Mouse (Mus musculus) 3T3-L1 (cell line): Measurements from ENCODE around the gene Gtsf1.
A peak's percentile ranks its signal among the peaks of the same experiment; 100 is the strongest.

Experiments used
- DNase-seq: peaks from one replicate; pipeline ENCODE4 v3.0.0-alpha.2; 2015; ENCODE audit warnings: low read depth, low spot score

The Gtsf1 gene

DNA sequence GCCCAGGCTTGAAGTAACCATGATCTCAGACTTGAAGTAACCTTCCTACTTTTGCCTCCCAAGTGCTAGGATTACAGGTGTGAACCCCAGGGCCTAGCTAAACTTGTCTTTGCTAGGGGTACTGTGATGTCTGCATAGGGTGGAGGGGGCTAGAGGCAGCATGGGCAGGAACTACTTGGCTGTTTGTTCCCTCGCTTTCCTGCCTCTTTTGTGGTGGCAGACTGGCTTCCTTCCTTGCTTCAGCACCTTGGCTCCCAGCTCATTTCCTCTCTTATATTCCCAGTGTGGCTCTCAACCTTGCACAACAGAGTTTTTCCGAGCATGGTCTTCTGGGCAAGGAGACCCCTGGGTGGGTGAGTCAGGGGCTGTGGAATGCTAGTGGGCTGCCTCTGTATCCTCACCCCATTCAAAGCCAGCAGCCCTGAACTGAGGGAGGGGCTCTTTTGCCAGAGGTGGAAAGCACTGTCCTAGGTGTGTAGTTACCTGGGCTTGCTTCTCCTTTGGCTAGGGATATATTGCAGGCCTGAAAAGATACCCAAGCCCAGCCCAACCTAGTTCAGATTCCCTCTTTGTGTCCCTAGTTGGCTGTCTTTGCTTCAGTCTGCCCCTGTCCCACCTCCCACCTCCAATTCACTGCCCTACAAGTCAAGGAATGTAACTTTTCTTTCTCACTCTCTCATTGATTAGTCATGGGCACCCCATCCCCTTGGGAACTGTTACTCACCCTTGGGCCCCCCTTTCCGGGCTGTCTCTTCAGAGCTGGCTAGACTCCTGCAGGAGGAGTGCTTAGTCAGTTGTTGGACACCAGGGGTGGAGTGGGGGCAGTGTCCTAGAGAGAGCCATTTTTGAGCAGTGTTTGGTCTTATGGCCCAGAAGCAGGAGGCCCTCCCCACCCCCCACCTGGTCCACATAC is 52.3 kb downstream of the Gtsf1 start:
- peak; percentile 91 for DNase-seq

DNA sequence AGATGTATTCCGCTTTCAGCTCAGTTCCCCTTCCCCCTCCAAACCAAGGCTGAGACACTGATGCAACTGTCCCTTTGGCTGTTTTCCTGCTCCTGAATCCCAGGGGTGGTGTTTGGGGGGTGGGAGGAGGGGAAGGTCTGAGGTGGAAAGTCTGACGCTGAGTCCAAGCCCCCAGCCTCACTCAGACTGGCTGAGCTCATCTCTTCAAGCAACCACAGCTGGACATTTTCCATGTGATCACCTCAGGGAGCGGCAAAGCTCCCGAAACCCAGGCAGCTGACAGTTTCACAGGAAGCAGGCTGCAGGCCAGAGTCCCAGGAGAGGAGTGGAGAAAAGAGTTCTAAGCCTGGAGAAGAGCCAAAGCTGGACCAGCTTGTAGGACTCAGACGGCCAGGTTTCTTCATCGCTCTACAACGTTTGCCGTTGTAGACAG is 53.4 kb downstream of the Gtsf1 start:
- peak; percentile 78 for DNase-seq

DNA sequence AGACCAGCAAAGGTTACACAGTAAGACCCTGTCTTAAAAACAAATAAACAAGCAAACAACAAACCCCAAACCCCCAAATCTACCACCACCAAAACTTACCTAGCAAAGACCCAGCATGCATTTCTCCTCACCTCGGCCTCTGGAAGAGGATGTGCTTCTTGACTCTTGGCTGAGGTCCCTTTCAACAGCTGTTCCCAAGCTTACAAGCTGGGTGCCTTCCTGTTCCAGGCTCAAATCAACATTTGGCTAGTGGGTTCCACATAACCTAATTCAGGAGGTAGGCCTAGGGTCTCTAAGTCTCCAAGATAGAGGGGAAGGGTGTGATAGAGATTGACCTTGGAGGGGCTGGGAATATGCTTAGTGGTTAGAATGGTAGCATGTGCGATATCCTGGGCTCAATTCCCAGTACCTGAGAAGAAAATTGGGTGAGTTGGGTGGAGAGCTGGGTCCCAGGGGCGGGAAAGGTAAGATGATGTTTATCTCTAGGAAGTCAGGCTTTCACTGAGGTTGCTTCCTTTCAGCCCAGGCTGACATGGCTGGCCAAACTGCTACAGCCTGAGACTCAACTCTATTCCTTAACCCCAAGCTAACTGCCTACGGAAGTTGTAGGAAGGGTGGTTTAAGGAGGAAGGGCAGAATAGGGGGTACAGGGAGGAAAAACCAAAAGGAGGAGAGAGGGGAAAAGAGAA is 55.0 kb downstream of the Gtsf1 start:
- no peak for DNase-seq

DNA sequence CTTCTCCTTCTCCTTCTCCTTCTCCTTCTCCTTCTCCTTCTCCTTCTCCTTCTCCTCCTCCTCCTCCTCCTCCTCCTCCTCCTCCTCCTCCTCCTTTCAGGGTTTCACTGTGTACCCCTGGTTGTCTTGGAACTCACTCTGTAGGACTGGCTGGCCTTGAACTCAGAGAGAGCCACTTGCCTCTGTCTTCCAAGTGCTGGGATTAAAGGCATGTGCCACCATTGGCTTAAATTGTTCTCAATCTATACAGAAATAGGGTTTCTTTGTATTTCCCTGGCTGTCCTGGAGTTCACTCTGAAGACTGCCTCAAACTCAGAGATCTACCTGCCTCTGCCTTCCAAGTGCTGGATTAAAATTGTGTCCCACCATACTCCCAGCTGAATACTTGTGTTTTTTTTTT is 57.8 kb downstream of the Gtsf1 start:
- DNase-seq, result no peak

DNA sequence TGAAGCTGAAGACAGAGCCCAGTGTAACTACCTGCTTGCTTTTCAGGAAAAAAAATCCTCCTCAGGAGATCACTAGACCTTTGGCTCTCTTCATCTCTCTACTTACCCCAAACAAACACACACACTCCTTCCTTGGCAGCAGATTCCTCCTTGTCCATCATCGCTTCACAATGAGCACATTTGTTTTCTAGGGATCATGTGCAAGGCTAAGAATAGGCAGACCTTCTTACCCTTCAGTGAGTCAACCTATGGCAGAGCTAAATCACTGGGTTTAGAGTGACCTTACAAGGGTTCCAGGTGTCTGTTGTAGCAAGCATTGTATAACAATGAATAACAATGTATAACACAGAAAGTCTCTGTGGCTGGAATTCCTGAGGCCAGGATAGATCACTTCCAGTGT is 58.5 kb downstream of the Gtsf1 start:
- DNase-seq, result peak; percentile 84

DNA sequence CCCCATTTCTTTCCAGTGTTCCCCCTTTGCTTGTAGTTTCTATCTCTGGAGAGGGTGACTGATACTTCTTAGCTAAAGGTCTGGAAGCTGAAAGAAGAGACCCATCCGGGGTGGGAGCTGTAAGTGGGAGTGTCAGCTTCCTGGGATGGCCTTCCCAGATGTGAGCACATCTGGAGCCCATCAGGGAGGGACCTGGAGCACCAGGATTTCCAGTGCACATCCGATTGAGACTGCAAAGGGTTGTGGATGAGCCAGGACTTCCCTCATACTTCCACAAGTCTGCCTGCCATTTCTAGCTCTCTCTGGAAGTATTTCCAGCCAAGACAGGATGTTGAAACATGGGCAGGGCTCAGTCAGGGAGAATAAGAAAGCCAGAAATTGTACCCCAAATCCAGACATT is 59.1 kb downstream of the Gtsf1 start:
- DNase-seq, result peak; percentile 87

DNA sequence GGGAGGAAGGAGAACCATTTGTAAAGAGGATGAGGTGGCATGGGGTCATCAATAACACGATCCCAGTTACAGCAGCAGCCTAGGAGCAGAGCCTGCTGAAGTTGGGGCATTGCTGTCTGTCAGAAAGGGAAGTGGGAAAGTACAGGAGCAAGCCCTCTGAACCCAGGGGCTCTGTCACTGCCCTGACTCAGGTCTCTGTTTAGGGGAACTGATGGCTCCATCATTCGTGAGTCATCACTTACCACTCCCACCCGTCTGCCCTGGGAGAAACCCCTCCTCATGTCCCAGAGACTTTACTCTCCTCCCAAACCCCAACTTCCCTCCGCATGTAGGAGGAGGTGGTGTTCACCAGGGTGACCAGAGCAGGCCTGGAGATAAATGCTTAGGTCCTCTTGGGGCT is 59.8 kb downstream of the Gtsf1 start:
- DNase-seq, result peak; percentile 59

DNA sequence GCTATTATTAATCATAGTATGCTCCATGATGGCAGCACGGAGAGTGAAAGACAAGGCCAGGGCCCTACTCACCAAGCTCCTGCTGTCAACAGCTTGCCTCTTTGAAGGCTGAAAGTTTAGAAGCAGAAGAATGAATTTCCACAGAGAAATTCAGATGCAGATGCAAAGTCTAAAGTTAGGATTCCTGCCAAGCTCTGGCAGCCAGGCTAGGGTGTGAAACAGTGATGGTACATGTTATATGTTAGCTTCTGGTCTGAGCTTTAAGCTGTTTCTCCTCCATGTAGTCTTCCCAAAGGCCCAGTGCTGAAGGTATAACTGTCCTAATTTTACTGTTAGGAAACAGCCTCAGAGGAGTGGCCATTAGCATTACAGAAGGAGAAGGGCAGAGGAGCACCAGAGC is 61.1 kb downstream of the Gtsf1 start:
- DNase-seq, result peak; percentile 29

DNA sequence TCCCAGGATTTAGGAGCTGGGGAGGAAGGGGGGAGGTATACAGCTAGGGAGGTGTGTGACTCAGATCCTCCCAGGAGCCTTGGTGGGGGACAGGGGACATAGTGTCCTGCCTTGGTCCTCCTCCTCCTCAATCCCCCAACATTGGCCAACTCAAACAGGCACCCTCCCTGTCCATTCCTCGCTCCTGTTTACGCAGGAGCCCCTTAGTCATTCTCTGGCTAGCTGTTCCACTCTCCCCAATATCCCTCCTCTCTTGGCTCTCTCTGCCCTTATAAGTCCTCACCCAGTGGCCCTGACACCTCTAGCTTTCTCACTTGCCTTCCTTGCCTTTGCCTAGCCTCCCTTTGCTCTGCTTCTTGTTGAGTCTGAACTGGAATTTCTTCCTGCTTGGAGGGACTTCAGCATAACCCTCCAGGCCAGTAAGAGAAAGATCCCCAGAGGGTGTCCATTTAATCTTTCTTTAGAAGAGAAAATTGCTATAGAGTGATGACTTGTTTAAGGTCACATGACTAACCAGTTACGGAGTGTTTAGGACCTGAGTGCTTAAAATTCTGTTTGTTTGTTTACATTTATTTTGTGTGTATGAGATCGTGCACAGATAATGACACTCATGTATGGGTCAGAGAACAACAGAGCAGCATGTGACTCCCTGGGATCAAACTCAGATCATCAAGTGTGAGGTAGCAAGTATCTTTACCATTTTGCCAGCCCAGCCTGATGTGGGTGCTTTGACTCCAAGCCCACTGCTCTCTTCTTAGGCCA is 61.9 kb downstream of the Gtsf1 start:
- DNase-seq, result peak; percentile 67

DNA sequence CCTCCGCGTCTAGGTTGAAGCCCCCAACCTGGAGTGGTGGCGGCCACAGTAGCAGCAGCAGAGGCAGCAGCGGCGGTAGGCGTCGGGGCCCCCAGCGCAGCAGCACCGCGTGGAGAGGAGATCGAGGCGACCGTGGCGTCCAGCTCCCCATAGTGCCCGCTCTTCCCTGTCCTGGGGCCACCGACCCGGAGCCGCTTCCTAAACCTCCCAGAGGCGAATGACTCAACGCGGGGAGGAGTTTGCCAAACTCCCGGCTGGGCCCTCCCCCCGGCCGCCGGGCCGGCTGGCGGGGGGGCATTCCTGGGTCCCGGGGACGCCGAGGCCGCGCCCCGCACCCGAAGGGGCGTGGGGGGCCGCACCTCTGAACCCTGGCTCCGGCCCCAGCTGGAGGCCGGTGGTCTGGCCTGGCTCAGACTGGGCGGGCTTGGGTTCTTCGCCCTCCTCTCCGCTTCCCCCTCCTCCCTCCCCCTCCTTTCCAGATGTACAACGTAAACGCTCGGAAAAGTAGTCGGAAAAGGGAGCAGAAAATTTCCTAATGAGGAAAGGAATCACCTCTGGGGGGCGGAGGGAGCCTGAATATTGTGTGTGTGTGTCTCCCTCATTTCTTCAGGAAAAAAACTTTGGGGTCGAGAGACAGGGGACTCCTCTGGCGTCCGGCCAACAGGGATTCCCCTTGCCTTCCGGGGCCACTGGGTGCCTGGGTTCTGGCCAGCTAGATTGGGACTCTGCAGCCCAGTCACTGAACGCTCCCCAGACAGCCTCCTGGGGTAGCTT is 63.7 kb downstream of the Gtsf1 start, which contains the start of gene Itga5:
Itga5 (minus strand) TSS at position 388 of the 774 bp plus-strand sequence.
- DNase-seq, result peak; percentile 89

DNA sequence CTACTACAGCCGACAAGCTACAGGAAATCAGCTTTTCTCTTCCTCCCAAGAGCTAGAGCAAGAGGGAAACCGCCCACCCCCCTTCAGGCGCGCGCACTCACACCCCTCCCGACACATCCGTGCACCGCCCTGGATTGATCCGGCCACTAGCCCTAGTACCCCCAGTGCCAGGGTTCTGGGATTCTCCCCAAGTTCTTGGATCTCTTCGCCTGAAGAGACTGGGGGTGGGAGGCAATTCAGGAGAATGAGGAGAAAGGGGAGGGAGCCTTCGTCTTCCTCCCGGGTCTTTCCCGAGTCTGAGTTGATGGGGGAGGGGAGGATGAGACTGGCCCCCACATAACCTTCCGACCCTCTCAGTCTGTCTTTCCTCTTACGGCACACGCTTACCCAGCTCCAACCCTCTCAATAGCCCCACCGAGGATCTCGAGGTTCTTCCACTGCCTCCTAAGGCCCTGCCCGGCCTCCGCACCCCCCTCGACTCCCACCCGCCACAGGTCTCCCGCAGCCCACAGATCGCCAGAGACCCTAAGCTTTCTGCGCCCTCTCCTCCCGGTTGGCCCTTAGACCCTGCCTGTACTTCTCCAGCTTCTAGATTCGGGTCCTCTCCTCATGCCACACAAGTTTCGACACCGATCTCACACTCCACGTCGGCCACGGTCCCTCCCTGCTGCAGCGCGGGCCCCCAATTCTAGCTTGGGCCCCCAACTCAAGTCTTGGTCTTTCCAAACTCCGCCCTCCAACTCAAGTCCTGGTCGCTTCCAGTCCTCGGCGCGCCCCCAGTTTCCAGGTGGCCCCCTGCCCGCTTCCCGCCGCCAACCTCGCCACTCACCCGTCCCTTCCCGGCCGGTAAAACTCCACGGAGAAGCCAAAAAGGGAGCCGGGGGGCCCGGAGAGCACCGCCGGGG is 64.5 kb downstream of the Gtsf1 start:
- peak; percentile 64 for DNase-seq

DNA sequence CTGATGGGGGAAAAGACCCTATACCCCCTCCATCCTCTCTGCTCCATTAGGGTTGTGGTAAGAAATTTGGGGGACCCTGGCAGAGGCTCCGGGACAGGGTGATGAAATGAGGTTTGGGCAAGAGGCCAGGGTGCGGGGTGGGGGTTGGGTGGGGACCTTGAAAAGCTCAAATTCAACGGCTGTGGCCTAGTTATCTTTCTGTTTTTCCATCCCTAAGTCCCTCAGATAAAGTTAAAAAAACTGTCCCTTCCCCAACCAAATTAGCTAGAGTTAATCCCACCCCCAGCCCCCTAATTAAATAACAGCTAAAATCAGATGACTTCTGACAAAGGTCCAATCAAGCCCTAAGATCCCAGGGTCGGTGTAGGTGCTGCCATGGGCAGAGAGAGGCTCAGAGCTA is 65.5 kb downstream of the Gtsf1 start:
- DNase-seq, result no peak

DNA sequence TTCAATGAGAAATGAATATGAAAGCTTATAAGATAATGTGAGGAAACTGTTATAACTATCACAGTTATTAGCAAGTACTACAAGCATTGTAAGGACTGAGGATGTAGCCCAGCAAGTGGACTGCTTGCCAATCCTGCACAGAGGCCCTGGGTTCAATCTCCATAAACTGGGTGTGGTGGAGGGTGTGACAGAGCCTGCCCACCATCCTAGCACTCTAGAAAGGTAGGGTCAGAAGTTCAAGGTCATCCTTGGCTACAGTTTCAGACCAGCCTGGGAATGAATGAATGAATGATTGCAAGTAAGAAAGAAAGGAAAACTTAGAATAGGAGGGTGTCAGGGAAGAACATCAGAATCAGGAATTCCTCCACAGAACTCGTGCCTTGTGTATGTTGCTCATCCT is 66.5 kb downstream of the Gtsf1 start:
- no peak for DNase-seq

DNA sequence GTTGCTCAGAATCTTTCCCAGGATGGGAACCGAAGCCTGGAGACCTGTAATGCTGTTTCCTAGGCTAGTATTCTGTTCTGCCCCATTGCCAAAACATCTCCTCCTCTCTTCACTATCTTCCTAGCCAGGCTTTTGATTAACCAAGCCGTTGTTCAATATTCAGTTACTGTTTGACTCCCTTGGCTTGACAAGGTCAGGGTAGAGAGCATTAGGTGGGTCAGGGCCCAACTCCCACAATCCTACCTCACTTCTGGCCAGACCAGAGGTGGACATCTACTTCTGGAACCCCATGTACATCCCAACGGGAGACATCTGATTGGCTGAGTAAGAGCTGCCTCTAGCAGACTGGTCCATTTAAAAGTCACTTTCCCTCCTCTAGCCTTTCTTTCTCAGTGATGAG is 67.3 kb downstream of the Gtsf1 start:
- no peak for DNase-seq

DNA sequence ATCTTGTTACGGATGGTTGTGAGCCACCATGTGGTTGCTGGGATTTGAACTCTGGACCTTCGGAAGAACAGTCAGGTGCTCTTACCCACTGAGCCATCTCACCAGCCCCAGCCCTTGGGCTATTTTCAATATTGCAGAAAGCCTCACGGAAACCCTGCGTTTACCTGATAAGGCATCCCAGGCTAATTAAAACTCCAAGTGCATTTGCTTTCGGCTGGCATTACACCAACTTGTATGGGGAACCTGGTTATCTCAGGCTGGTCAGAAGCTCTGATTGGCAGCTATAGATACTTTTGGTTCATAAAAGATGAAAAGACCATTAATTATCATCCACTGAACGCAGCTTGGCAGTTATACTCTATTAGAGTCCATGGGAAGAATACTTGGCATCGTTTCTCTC is 67.9 kb downstream of the Gtsf1 start:
- DNase-seq, result no peak

DNA sequence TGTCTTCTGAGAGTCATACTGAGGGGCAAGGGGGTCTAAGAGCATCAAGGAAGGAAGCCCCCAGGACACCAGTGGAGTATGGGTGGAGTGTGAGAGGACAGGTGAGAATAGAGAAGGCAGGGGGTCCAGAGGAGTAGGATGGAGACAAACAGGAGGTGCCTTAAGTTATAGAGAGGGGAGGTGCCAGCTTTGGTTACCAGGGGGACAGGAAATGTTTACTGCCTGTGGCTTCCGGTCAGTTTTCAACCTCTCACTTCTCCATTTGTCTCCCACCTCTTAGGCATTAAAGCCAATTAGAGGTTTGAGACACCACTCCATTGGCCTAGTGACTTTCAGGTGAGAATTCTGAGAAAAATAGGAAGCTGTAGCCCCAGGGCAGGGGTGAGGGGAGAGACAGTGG is 69.0 kb downstream of the Gtsf1 start:
- no peak for DNase-seq

DNA sequence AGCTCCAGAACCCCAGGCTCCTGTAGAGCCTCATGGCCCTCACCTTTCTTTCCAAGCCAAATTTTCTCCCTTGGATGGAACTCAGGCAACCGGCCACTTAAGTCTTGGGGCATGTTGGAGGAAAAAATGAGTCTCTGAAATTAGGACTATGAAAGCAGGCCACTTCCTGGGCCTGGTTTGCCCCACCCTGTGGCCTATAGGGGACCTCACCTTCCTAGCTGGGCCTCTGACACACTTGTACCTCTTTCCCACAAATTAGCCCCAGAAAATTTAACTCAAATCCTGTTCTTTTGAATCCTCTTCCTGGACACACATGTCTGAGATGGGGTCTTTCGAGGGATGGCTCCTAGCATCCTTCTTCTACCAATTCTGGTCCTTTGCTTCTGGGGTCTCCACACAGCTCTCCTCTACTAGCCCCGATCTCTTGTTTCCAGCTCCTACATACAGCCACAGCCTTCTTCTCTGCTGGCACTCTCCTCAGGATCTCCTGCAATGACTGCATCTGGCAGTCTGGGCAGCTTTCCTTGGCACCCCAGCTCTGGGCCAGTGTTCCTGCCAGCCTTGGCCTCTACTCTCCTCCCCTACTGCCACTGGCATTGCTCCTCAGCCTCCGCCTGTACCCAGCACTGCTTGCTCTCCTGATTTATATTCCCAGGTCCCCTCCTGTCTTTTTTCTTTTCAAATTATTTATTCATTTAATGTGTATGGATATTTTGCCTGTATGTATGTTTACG is 70.2 kb downstream of the Gtsf1 start:
- peak; percentile 35 for DNase-seq

DNA sequence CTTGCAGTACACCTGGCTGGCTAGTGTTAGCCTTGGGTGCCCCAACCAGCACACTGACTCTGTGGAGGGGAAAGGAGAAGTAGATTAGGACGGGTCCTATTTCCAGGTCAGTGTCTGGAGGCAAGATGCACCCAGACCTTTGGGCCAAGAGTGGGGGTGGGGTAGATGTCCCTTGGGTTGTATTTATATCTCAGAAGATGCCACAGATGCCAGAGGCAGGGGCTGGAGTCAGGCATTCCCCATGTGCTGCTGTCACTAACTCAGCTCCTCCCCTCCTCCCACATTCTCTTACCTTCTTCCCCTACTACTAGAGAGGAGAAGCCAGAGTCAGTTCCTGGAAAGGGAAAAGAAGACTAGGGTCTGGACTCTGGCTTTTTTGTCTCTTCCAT is 71.2 kb downstream of the Gtsf1 start:
- DNase-seq, result peak; percentile 73

DNA sequence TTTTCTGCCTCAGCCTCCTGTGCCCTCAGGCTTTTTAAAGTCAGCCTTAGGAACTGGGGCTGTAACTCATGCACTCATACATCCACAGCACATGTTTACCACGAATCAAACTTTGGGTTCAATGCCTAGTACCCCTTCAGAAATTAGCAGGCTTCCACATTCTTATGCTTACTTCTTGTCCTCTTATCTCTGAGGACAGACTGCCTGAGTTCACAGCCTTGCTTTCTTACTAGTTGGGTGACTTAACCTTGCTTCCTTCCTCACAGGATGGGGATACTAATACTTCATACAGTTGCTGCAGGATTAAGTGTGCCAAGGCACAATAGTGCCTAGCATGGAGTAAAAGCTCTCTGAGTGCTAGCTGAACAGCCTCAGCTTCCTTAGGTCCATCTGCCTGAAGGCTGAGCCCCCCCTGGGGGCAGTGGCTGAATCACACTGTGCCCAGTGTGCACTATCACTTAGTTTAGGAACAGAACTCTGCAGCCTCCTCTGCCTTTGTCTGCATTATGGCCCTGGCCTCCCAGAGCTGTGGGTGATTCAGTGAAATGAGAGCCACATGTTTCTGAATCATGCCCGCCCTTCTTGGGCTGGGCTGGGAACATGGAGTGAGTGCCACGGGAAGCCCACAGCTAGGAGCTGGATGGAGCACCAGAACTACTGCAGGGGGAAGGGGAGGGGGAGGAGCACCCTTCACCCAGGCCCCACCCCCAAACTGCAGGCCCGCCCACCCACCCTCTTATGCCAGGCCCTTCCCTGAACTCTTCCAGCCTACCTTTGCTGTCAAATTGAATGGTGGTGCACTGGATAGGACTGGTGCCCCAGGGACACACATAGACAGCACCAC is 71.8 kb downstream of the Gtsf1 start:
- DNase-seq, result peak; percentile 95
